Mouse (Mus musculus): ENCODE results near the gene Mob1a. TPM values are rescaled to one million over a fixed set of nuclear protein-coding genes. Genes with fewer than 3 reads are reported as not detected.
"Not testable (repeated sequence)": the region's sequence is repeated elsewhere in the genome, so short reads cannot be mapped to it uniquely, and the experiment has no call there.

Gene Mob1a
- polyA plus RNA-seq, 1 experiment from 2014 or later, result 60.1 TPM

GRCm38 (mm10) chr6:83345285-83345684, 19.5 kb downstream of the Mob1a start:
- ATAC-seq (ENCODE audit: insufficient number of reproducible peaks, insufficient read depth, low FRiP score, low TSS enrichment, low read depth); H3K4me3 ChIP-seq: not testable (repeated sequence)

GRCm38 (mm10) chr6:83347916-83348315, 22.1 kb downstream of the Mob1a start:
- H3K9ac ChIP-seq, result no peak overlapping the region
- no peak overlapping the region for H3K27ac ChIP-seq
- peaks cover 18% of the 10 kb centered on the region for H3K4me1 ChIP-seq
- 78% methylated on average over 3 of the region's 3 CpGs for WGBS
- no peak overlapping the region for H3K4me2 ChIP-seq
- no peaks in the 10 kb centered on the region for H3K27me3 ChIP-seq
- peaks cover 14% of the 10 kb centered on the region for H3K36me3 ChIP-seq
- ATAC-seq (ENCODE audit: insufficient number of reproducible peaks, insufficient read depth, low FRiP score, low TSS enrichment, low read depth), result no peak
- H3K4me3 ChIP-seq, result no peak overlapping the region
- H3K9me3 ChIP-seq, result no peaks in the 10 kb centered on the region

More at GRCm38 (mm10) chr6:83345285-83345684, 19.5 kb downstream of the Mob1a start:
- Histone ChIP-seq H3K4me1 (peaks cover 10% of the 10 kb centered on the region), H3K36me3 (peaks cover 28% of the 10 kb centered on the region)
- H3K27me3 ChIP-seq, H3K27ac ChIP-seq, H3K4me2 ChIP-seq, H3K9me3 ChIP-seq, H3K9ac ChIP-seq: not testable (repeated sequence)
- WGBS, result 90% methylated on average over 8 of the region's 8 CpGs

GRCm38 (mm10) chr6:83348873-83349272, 23.1 kb downstream of the Mob1a start, which contains the start of gene Bola3:
Bola3 (plus strand) TSS chr6:83349147.
- 22% methylated on average over 6 of the region's 6 CpGs for WGBS
- Histone ChIP-seq H3K9ac (peak within 1 kb of the TSS; percentile 93), H3K4me2 (peak within 1 kb of the TSS; percentile 85), H3K9me3 (no peaks in the 10 kb centered on the region), H3K27me3 (no peaks in the 10 kb centered on the region), H3K4me1 (peaks cover 18% of the 10 kb centered on the region), H3K36me3 (peaks cover 21% of the 10 kb centered on the region), H3K27ac (0 out of 2 replicates have a peak within 1 kb of the TSS, but pooled peaks have one; percentile 22), H3K4me3 (peak within 1 kb of the TSS; percentile 88)
- ATAC-seq (ENCODE audit: insufficient number of reproducible peaks, insufficient read depth, low FRiP score, low TSS enrichment, low read depth), result no peak

GRCm38 (mm10) chr6:83349274-83349958, 23.6 kb downstream of the Mob1a start:
- peak overlapping the region; percentile 88 for H3K4me3 ChIP-seq
- peak overlapping the region; percentile 85 for H3K4me2 ChIP-seq
- H3K27ac ChIP-seq, result 0 out of 2 replicates have a peak overlapping the region, but pooled peaks have one; percentile 22
- H3K9me3 ChIP-seq, result no peaks in the 10 kb centered on the region
- peak overlapping the region; percentile 93 for H3K9ac ChIP-seq
- H3K27me3 ChIP-seq, result no peaks in the 10 kb centered on the region
- ATAC-seq (ENCODE audit: insufficient number of reproducible peaks, insufficient read depth, low FRiP score, low TSS enrichment, low read depth), result peak; percentile 83
- H3K36me3 ChIP-seq, result peaks cover 26% of the 10 kb centered on the region
- WGBS, result under 1% methylated on average over 52 of the region's 53 CpGs
- H3K4me1 ChIP-seq, result peaks cover 18% of the 10 kb centered on the region

GRCm38 (mm10) chr6:83350172-83350571, 24.4 kb downstream of the Mob1a start:
- H3K27ac ChIP-seq, result no peak overlapping the region
- WGBS, result 84% methylated on average over 7 of the region's 7 CpGs

GRCm38 (mm10) chr6:83350851-83351405, 25.1 kb downstream of the Mob1a start:
- WGBS, result 89% methylated on average over 16 of the region's 16 CpGs
- peak overlapping the region; percentile 93; the same call in 1 of the 2 replicates for H3K9ac ChIP-seq
- H3K9me3 ChIP-seq, result no peaks in the 10 kb centered on the region
- H3K4me3 ChIP-seq, result no peak overlapping the region
- H3K4me2 ChIP-seq, result no peak overlapping the region
- no peak overlapping the region for H3K27ac ChIP-seq
- peaks cover 41% of the 10 kb centered on the region for H3K36me3 ChIP-seq
- H3K4me1 ChIP-seq, result peaks cover 18% of the 10 kb centered on the region
- H3K27me3 ChIP-seq, result no peaks in the 10 kb centered on the region
- no peak for ATAC-seq (ENCODE audit: insufficient number of reproducible peaks, insufficient read depth, low FRiP score, low TSS enrichment, low read depth)

More at GRCm38 (mm10) chr6:83350172-83350571, 24.4 kb downstream of the Mob1a start:
- Histone ChIP-seq H3K9ac (peak overlapping the region; percentile 93), H3K36me3 (peaks cover 34% of the 10 kb centered on the region), H3K27me3 (no peaks in the 10 kb centered on the region), H3K9me3 (no peaks in the 10 kb centered on the region), H3K4me1 (peaks cover 18% of the 10 kb centered on the region), H3K4me2 (peak overlapping the region; percentile 85), H3K4me3 (peak overlapping the region; percentile 88)
- ATAC-seq (ENCODE audit: insufficient number of reproducible peaks, insufficient read depth, low FRiP score, low TSS enrichment, low read depth), result no peak

GRCm38 (mm10) chr6:83351490-83352160, 25.8 kb downstream of the Mob1a start:
- peaks cover 18% of the 10 kb centered on the region for H3K4me1 ChIP-seq
- H3K9ac ChIP-seq, result peak overlapping the region; percentile 93; the same call in 1 of the 2 replicates
- no peaks in the 10 kb centered on the region for H3K27me3 ChIP-seq
- H3K4me3 ChIP-seq, result no peak overlapping the region
- no peaks in the 10 kb centered on the region for H3K9me3 ChIP-seq
- peak overlapping the region; percentile 28; the same call in 1 of the 2 replicates for H3K27ac ChIP-seq
- peaks cover 41% of the 10 kb centered on the region for H3K36me3 ChIP-seq
- ATAC-seq (ENCODE audit: insufficient number of reproducible peaks, insufficient read depth, low FRiP score, low TSS enrichment, low read depth), result no peak
- WGBS, result 81% methylated on average over 7 of the region's 7 CpGs
- H3K4me2 ChIP-seq, result no peak overlapping the region

GRCm38 (mm10) chr6:83352666-83353410, 27.0 kb downstream of the Mob1a start:
- 93% methylated on average over 24 of the region's 24 CpGs for WGBS
- H3K4me2 ChIP-seq, result no peak overlapping the region

GRCm38 (mm10) chr6:83354856-83355781, 29.3 kb downstream of the Mob1a start:
- no peak overlapping the region for H3K27ac ChIP-seq
- H3K9ac ChIP-seq, result no peak overlapping the region
- WGBS, result 73% methylated on average over 9 of the region's 9 CpGs
- no peaks in the 10 kb centered on the region for H3K27me3 ChIP-seq
- H3K9me3 ChIP-seq, result no peaks in the 10 kb centered on the region
- ATAC-seq (ENCODE audit: insufficient number of reproducible peaks, insufficient read depth, low FRiP score, low TSS enrichment, low read depth), result no peak
- H3K4me3 ChIP-seq, result no peak overlapping the region
- H3K36me3 ChIP-seq, result peaks cover 69% of the 10 kb centered on the region
- peaks cover 9% of the 10 kb centered on the region for H3K4me1 ChIP-seq
- H3K4me2 ChIP-seq, result no peak overlapping the region

More at GRCm38 (mm10) chr6:83352666-83353410, 27.0 kb downstream of the Mob1a start:
- Histone ChIP-seq H3K36me3 (peaks cover 50% of the 10 kb centered on the region), H3K27me3 (no peaks in the 10 kb centered on the region), H3K4me3 (no peak overlapping the region), H3K27ac (no peak overlapping the region), H3K9ac (0 out of 2 replicates have a peak overlapping the region, but pooled peaks have one; percentile 27), H3K4me1 (peaks cover 18% of the 10 kb centered on the region), H3K9me3 (no peaks in the 10 kb centered on the region)
- no peak for ATAC-seq (ENCODE audit: insufficient number of reproducible peaks, insufficient read depth, low FRiP score, low TSS enrichment, low read depth)

GRCm38 (mm10) chr6:83356569-83357138, 30.8 kb downstream of the Mob1a start:
- H3K9ac ChIP-seq, result no peak overlapping the region
- no peak overlapping the region for H3K4me2 ChIP-seq
- no peaks in the 10 kb centered on the region for H3K27me3 ChIP-seq
- no peak for ATAC-seq (ENCODE audit: insufficient number of reproducible peaks, insufficient read depth, low FRiP score, low TSS enrichment, low read depth)
- no peak overlapping the region for H3K27ac ChIP-seq
- peaks cover 78% of the 10 kb centered on the region for H3K36me3 ChIP-seq
- WGBS, result 19% methylated on average over 7 of the region's 7 CpGs
- H3K4me3 ChIP-seq, result no peak overlapping the region
- H3K9me3 ChIP-seq, result no peaks in the 10 kb centered on the region
- no peaks in the 10 kb centered on the region for H3K4me1 ChIP-seq
